Mouse (Mus musculus) CH12.LX (cell line): Measurements from ENCODE around the gene 2300002M23Rik. TPM values are rescaled to one million over a fixed set of nuclear protein-coding genes. Genes with fewer than 3 reads are reported as not detected.

ENCODE experiments used
- DNase-seq: peaks from one replicate; pipeline ENCODE4 v3.0.0-alpha.2; 2013; ENCODE audit errors: extremely low read depth
- H3K27ac ChIP-seq: 2 replicates; pipeline ENCODE4 v1.5.1; 2012; ENCODE audit warnings: low read depth, mild to moderate bottlenecking, control low read depth, moderate library complexity; ENCODE audit not compliant: insufficient read depth
- H3K27me3 ChIP-seq: replicated peaks from 2 replicates; pipeline ENCODE3; 2012; ENCODE audit warnings: inconsistent platforms
- H3K36me3 ChIP-seq, 2 experiments: replicated peaks in 1 of 2; 2 replicates each; pipeline versions ENCODE3 to v1.6.1; 2012; ENCODE audit warnings: inconsistent platforms in 1 of 2, low read length in 1 of 2, mild to moderate bottlenecking in 1 of 2, mixed read lengths in 1 of 2, moderate library complexity in 1 of 2; ENCODE audit not compliant: control insufficient read depth in 1 of 2, insufficient read depth in 1 of 2
- H3K4me1 ChIP-seq, 2 experiments: 2 replicates each; pipeline ENCODE4 v1.6.1; 2012; ENCODE audit warnings: inconsistent platforms in 1 of 2, moderate library complexity in 1 of 2; ENCODE audit not compliant: insufficient read depth in 2 of 2, control insufficient read depth in 1 of 2
- H3K4me2 ChIP-seq: 2 replicates; pipeline ENCODE4 v1.6.1; 2012; ENCODE audit warnings: low read depth, mild to moderate bottlenecking, control low read depth; ENCODE audit not compliant: poor library complexity, insufficient read depth, severe bottlenecking
- H3K4me3 ChIP-seq, 3 experiments: fragments of 150-350 bp in 1 of 3; sonication (generic) in 1 of 3; replicated peaks in 1 of 3; 2 replicates each; pipeline versions ENCODE3 to v1.5.1; 2011 to 2012; ENCODE audit warnings: low read depth in 2 of 3, low read length in 2 of 3, mild to moderate bottlenecking in 2 of 3, moderate library complexity in 2 of 3, control low read depth in 1 of 3, improper control_type of control experiment in 1 of 3, inconsistent platforms in 1 of 3, mixed read lengths in 1 of 3; ENCODE audit not compliant: poor library complexity in 1 of 3
- H3K79me2 ChIP-seq: replicated peaks from 2 replicates; pipeline ENCODE4 v1.6.1; 2012; ENCODE audit warnings: mild to moderate bottlenecking, moderate library complexity; ENCODE audit not compliant: control insufficient read depth, poor library complexity, insufficient read depth, severe bottlenecking; ENCODE audit errors: extremely low read depth
- H3K9ac ChIP-seq: 2 replicates; pipeline ENCODE4 v1.6.1; 2012; ENCODE audit warnings: low read depth, mild to moderate bottlenecking, control low read depth, moderate library complexity; ENCODE audit not compliant: insufficient read depth
- H3K9me3 ChIP-seq: replicated peaks from 2 replicates; pipeline ENCODE3; 2012; ENCODE audit warnings: low read length, inconsistent platforms, mixed read lengths
- CTCF ChIP-seq, 2 experiments: IDR thresholded peaks in 1 of 2; conservative IDR thresholded peaks in 1 of 2; 2 replicates each; pipeline ENCODE4 v1.5.1; 2011 to 2012; ENCODE audit warnings: low read depth in 2 of 2, low read length in 2 of 2, improper control_type of control experiment in 1 of 2, inconsistent platforms in 1 of 2, mild to moderate bottlenecking in 1 of 2, moderate library complexity in 1 of 2
- ELF1 ChIP-seq: IDR thresholded peaks from 2 replicates; pipeline ENCODE4 v1.6.1; 2014; ENCODE audit warnings: low read depth, mild to moderate bottlenecking, inconsistent platforms, low read length, improper control_type of control experiment
- IRF4 ChIP-seq: IDR thresholded peaks from 2 replicates; pipeline ENCODE4 v1.6.1; 2014; ENCODE audit warnings: low read depth, mild to moderate bottlenecking, inconsistent platforms, low read length, improper control_type of control experiment
- JUN ChIP-seq: IDR thresholded peaks from 2 replicates; pipeline ENCODE4 v1.6.1; 2011; ENCODE audit warnings: low read depth, mild to moderate bottlenecking, low read length, improper control_type of control experiment, moderate library complexity; ENCODE audit not compliant: insufficient read depth
- JUND ChIP-seq: conservative IDR thresholded peaks from 2 replicates; pipeline ENCODE4 v1.6.1; 2011; ENCODE audit warnings: low read depth, low read length, improper control_type of control experiment
- MAFK ChIP-seq: IDR thresholded peaks from 2 replicates; pipeline ENCODE4 v1.6.1; 2011; ENCODE audit warnings: low read length, improper control_type of control experiment; ENCODE audit not compliant: insufficient replicate concordance
- MAX ChIP-seq: IDR thresholded peaks from 2 replicates; pipeline ENCODE4 v1.6.1; 2011; ENCODE audit warnings: low read length, improper control_type of control experiment
- MAZ ChIP-seq: IDR thresholded peaks from 2 replicates; pipeline ENCODE4 v1.6.1; 2012; ENCODE audit warnings: low read depth, mild to moderate bottlenecking, inconsistent platforms, low read length, improper control_type of control experiment, moderate library complexity
- MEF2A ChIP-seq: IDR thresholded peaks from 2 replicates; pipeline ENCODE4 v1.6.1; 2014; ENCODE audit warnings: low read depth, mild to moderate bottlenecking, inconsistent platforms, low read length, improper control_type of control experiment, borderline replicate concordance
- MXI1 ChIP-seq: IDR thresholded peaks from 2 replicates; pipeline ENCODE4 v1.6.1; 2011; ENCODE audit warnings: mild to moderate bottlenecking, low read depth, low read length, improper control_type of control experiment
- POLR2AphosphoS2 ChIP-seq: IDR thresholded peaks from 2 replicates; pipeline ENCODE4 v1.6.1; 2011; ENCODE audit warnings: low read depth, low read length, improper control_type of control experiment
- RAD21 ChIP-seq: IDR thresholded peaks from 2 replicates; pipeline ENCODE4 v1.6.1; 2011; ENCODE audit warnings: low read depth, mild to moderate bottlenecking, low read length, improper control_type of control experiment, moderate library complexity
- RCOR1 ChIP-seq: conservative IDR thresholded peaks from 2 replicates; pipeline ENCODE4 v1.6.1; 2012; ENCODE audit warnings: low read depth, mild to moderate bottlenecking, inconsistent platforms, low read length, improper control_type of control experiment
- SIN3A ChIP-seq: IDR thresholded peaks from 2 replicates; pipeline ENCODE4 v1.6.1; 2012; ENCODE audit warnings: low read length, improper control_type of control experiment, inconsistent platforms
- SMC3 ChIP-seq: IDR thresholded peaks from 2 replicates; pipeline ENCODE4 v1.6.1; 2011; ENCODE audit warnings: low read depth, low read length, improper control_type of control experiment
- TBP ChIP-seq: conservative IDR thresholded peaks from 2 replicates; pipeline ENCODE4 v1.6.1; 2011; ENCODE audit warnings: low read depth, low read length, improper control_type of control experiment
- TCF12 ChIP-seq: IDR thresholded peaks from 2 replicates; pipeline ENCODE4 v1.6.1; 2014; ENCODE audit warnings: low read depth, mild to moderate bottlenecking, inconsistent platforms, low read length, improper control_type of control experiment
- UBTF ChIP-seq: IDR thresholded peaks from 2 replicates; pipeline ENCODE4 v1.6.1; 2012; ENCODE audit warnings: low read depth, mild to moderate bottlenecking, inconsistent platforms, low read length, improper control_type of control experiment, moderate library complexity
- ZC3H11A ChIP-seq: IDR thresholded peaks from 2 replicates; pipeline ENCODE4 v1.6.1; 2012; ENCODE audit warnings: low read depth, mild to moderate bottlenecking, inconsistent platforms, low read length, improper control_type of control experiment
- dilution Hi-C: fragments of 300-500 bp; cut with MboI; formaldehyde crosslinking; loops from 2 replicates; pipeline ENCODE4 v1.14.3; 2020; ENCODE audit warnings: low sequenced_read_pairs; ENCODE audit not compliant: extremely low pct_unique_long_range_greater_than_20kb, extremely low pct_ligation_motif_present
- in situ Hi-C: fragments of 300-500 bp; cut with MboI; formaldehyde crosslinking; loops from 3 replicates; pipeline ENCODE4 v1.14.3; 2019; ENCODE audit warnings: low sequenced_read_pairs, low pct_ligation_motif_present, low pct_unique_long_range_greater_than_20kb, mixed read lengths
- polyA plus RNA-seq: library from polyadenylated mRNA; unstranded; fragments of >175 nt; gene quantifications from 2 replicates; pipeline ENCODE4 v1.2.1, GENCODE M21; 2012; ENCODE audit warnings: low read depth; ENCODE audit not compliant: insufficient read length
- total RNA-seq, 2 experiments: library from RNA; depleted of rRNA; stranded (reverse); fragments of 300-350 nt in 1 of 2; fragments of >200 nt in 1 of 2; gene quantifications; 2 replicates each; pipeline ENCODE4 v1.2.3; 2012 to 2014

The 2300002M23Rik gene
- total and polyA plus RNA-seq, 3 experiments = not detected

DNA sequence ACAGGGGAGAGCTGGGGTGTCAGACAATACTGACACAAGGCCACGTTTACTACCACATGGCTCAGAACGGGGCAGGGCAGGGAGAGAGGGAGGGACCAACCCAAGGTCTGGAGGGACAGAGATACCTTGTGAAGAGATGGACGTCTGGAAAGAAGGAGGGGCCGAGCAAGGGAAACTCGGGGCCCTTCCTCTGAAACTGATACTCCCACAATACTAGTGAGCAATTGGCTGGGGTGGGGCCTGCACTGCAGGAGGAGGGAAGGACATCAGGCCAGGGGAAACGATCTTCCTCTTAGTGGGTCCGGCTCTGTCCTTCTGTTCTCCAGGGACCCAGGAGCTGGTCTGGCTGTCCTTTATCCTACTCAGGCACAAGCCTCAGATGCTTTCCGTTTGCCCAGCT lies 16.4 kb upstream of the 2300002M23Rik start (continued):
- TF ChIP-seq SIN3A = no peak

GRCm38 (mm10) chr17:35551881-35552414 lies 15.3 kb upstream of the 2300002M23Rik start, which contains the start of gene Cdsn:
TSS of gene Cdsn (plus strand) at chr17:35552128.
- no peak within 1 kb of the TSS for H3K4me2 ChIP-seq
- H3K4me3 ChIP-seq = peak within 1 kb of the TSS in 1 of 3 experiments; percentile 23
- H3K27me3 ChIP-seq = peaks cover 2% of the 10 kb centered on the region
- peaks cover 0 to 4% of the 10 kb centered on the region in 2 experiments for H3K36me3 ChIP-seq
- DNase-seq = no peak
- no peaks in the 10 kb centered on the region for H3K79me2 ChIP-seq
- H3K27ac ChIP-seq = peak within 1 kb of the TSS; percentile 47
- peaks cover 25 to 52% of the 10 kb centered on the region in 2 experiments for H3K4me1 ChIP-seq
- peak within 1 kb of the TSS; percentile 15; the same call in 1 of the 2 replicates for H3K9ac ChIP-seq
- dilution Hi-C loops = no loop called here
- peaks cover 3% of the 10 kb centered on the region for H3K9me3 ChIP-seq
- in situ Hi-C loops = loop anchor here (5.0 kb wide), 1 partner anchor 35 kb away; the partner anchor contains the start of genes Cchcr1 and Tcf19
- 0 out of 2 replicates have a peak, but pooled peaks have one; percentile 41 for TF ChIP-seq MAFK
- no peak for TF ChIP-seq ZC3H11A
- TF ChIP-seq ELF1 = no peak
- no peak for TF ChIP-seq JUN
- TF ChIP-seq TBP = no peak
- no peak for TF ChIP-seq IRF4

GRCm38 (mm10) chr17:35554321-35554720 lies 12.9 kb upstream of the 2300002M23Rik start:
- Histone ChIP-seq H3K4me3 (peak overlapping the region; percentile 62 to 89 (median 73)), H3K79me2 (no peaks in the 10 kb centered on the region), H3K4me1 (peaks cover 25 to 51% of the 10 kb centered on the region in 2 experiments), H3K27me3 (peaks cover 2% of the 10 kb centered on the region), H3K27ac (no peak overlapping the region), H3K9ac (peak overlapping the region; percentile 55; the same call in 1 of the 2 replicates)
- dilution Hi-C loops = no loop called here
- TF ChIP-seq SMC3 = no peak
- no peak for TF ChIP-seq MXI1
- no peak for TF ChIP-seq MEF2A
- TF ChIP-seq RAD21 = no peak
- TF ChIP-seq POLR2AphosphoS2 = no peak
- no peak for TF ChIP-seq MAZ
- no peak for TF ChIP-seq JUND
- TF ChIP-seq MAX = no peak
- no peak for TF ChIP-seq TCF12
- TF ChIP-seq RCOR1 = no peak
- no peak for TF ChIP-seq CTCF (conservative IDR thresholded peaks at IDR 0.05 in 1 of 2, IDR thresholded peaks at IDR 0.05 in 1 of 2; ENCODE audit: low read depth in 2 of 2, low read length in 2 of 2)
- no peak for TF ChIP-seq UBTF
- TF ChIP-seq TBP = no peak
- TF ChIP-seq, all 38 proteins: peak for 0
- peaks cover 0 to 4% of the 10 kb centered on the region in 2 experiments for H3K36me3 ChIP-seq
- no peak for DNase-seq
- in situ Hi-C loops = loop anchor here (5.0 kb wide), 1 partner anchor 37 kb away; the partner anchor contains the start of genes Cchcr1 and Tcf19
- H3K9me3 ChIP-seq = peaks cover 3% of the 10 kb centered on the region
- peak overlapping the region; percentile 47 for H3K4me2 ChIP-seq
